Mouse (Mus musculus) megakaryocyte, embryonic 14.5 days (primary cell): ENCODE data around the gene Gm42878.

Experiments
- FLI1 ChIP-seq: IDR thresholded peaks from 2 replicates; pipeline ENCODE4 v1.6.1; 2012; ENCODE audit warnings: low read length, inconsistent platforms, mixed read lengths
- GATA1 ChIP-seq: IDR thresholded peaks from 3 replicates; pipeline ENCODE4 v1.6.1; 2012; ENCODE audit warnings: mixed read lengths, low read length, inconsistent platforms, borderline replicate concordance

DNA sequence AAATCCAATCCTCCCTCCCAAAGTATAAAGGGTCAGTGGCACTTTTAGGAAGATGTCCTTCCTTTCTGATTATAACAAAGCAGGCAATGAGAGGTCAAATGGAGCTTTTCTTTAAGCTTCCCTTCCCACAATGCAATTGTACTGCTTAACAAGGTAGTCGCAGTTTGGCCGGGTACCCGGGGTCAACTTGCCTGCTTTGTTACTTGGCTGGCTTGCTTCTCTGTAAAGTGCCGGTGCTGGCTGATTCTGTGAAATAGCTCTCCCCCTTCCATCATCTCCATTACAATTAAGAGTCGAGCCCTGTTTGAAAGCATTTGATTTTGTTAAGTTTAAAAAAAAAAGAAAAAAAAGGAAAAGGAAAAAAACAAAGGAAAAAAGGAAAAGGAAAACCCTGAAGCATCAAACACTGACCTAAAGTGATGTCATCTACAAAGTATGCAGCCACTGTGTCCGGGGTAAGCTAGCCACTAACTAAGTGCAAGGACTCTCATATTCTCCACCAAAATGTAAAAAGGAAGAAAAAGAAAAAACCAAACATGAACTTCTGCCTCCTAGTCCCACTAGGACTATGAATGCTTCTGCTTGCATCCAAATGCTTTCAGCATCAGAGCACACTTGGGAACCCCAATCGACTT, 8.2 kb downstream of the Gm42878 start:
- TF ChIP-seq GATA1 (no peak), FLI1 (no peak)
